Mouse (Mus musculus) liver, adult 2 months (tissue): ENCODE measurements around the gene Srgap3. TPM values are rescaled to one million over a fixed set of nuclear protein-coding genes. Genes with fewer than 3 reads are reported as not detected.

ENCODE experiments used
- DNase-seq: peaks from one replicate; pipeline ENCODE4 v3.0.0-alpha.2; 2011; ENCODE audit warnings: low read depth, low spot score; ENCODE audit errors: extremely low read depth
- H3K27ac ChIP-seq: fragments of 200-500 bp; replicated peaks from 2 replicates; pipeline ENCODE4 v1.5.1; 2012; ENCODE audit warnings: low read depth, mild to moderate bottlenecking, control low read depth, inconsistent platforms, low read length; ENCODE audit not compliant: insufficient read depth
- H3K27me3 ChIP-seq: fragments of 200-500 bp; 2 replicates; pipeline ENCODE4 v1.6.1; 2012; ENCODE audit warnings: mild to moderate bottlenecking, moderate library complexity, low read length, inconsistent platforms; ENCODE audit not compliant: control insufficient read depth, insufficient read depth
- H3K36me3 ChIP-seq: fragments of 200-500 bp; 2 replicates; pipeline ENCODE4 v1.6.1; 2012; ENCODE audit warnings: low read length, inconsistent platforms; ENCODE audit not compliant: control insufficient read depth, insufficient read depth
- H3K4me1 ChIP-seq: fragments of 200-500 bp; 2 replicates; pipeline ENCODE4 v1.6.1; 2011; ENCODE audit warnings: low read length; ENCODE audit not compliant: control insufficient read depth, insufficient read depth
- H3K4me3 ChIP-seq: fragments of 200-500 bp; 2 replicates; pipeline ENCODE4 v1.5.1; 2011; ENCODE audit warnings: low read depth, mild to moderate bottlenecking, control low read depth, low read length, moderate library complexity; ENCODE audit not compliant: insufficient read depth
- H3K79me2 ChIP-seq: fragments of 200-500 bp; 2 replicates; pipeline ENCODE4 v1.6.1; 2012; ENCODE audit warnings: inconsistent platforms, mild to moderate bottlenecking, low read length, moderate library complexity; ENCODE audit not compliant: control insufficient read depth, insufficient read depth
- H3K9ac ChIP-seq: fragments of 200-500 bp; 2 replicates; pipeline ENCODE4 v1.6.1; 2012; ENCODE audit warnings: low read depth, mild to moderate bottlenecking, control low read depth, inconsistent platforms, low read length
- CTCF ChIP-seq: fragments of 200-500 bp; IDR thresholded peaks from 2 replicates; pipeline ENCODE4 v1.5.1; 2011; ENCODE audit warnings: low read depth, low read length, control low read depth
- POLR2A ChIP-seq: fragments of 200-500 bp; IDR thresholded peaks from 2 replicates; pipeline ENCODE4 v1.6.1; 2011; ENCODE audit warnings: low read length, control low read depth; ENCODE audit not compliant: insufficient read depth; ENCODE audit errors: extremely low read depth
- WGBS: fragments of 180-500 bp; shearing (Covaris S2); methylation state at CpG from one replicate; pipeline ENCODE4 v1.1.7; 2018; 5-methylcytosine and 5-hydroxymethylcytosine counted together
- polyA plus RNA-seq: library from polyadenylated mRNA; depleted of rRNA; stranded (reverse); fragments of >200 nt; gene quantifications from 2 replicates; pipeline ENCODE4 v1.2.3, GENCODE M21; 2012
- total RNA-seq: library from RNA; depleted of rRNA; stranded (reverse); fragments of >200 nt; gene quantifications from 2 replicates; pipeline ENCODE4 v1.2.3, GENCODE M21; 2014

Gene Srgap3
- total and polyA plus RNA-seq, 2 experiments = 0.69 to 0.83 TPM

DNA sequence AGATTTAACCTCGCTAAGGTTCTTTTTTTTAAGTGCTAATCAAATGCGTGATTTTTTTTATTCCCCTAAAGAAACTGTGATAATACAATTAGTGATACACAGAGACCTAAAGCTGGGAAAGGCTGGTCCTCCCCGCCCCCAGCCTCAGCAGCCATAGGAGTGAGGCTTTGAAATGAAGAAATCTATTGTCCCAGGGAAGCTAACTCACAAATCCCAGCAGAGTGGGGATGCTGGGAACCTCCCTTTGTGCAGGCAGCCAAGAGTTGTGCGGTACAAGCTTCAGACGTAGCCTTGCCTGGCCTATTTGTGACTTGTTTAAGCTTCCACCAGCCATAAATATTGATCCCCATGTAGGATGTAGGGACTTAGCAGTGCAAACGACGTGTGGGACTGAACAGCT lies 43.8 kb downstream of the Srgap3 start:
- no peak overlapping the region for H3K9ac ChIP-seq
- WGBS = 31% methylated on average over 7 of the region's 7 CpGs

DNA sequence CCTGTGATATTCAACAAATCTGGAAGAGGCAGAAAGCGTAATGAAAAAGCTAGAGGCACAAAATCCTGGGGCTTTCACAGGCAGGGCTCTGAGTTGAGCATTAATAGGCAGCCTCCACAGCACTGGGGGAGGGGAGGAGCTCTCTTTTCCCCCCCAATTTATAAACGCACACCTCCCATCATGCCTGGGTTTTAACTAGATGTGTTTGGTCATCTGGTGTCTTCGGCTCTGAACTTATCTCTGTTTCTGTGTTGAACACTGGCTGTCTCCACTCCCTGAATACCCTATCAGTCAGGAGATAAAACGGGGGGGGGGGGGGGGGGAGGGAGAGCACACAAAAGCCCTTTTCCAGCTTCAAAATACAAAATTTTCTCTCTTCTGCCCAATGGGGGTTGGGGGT lies 44.3 kb downstream of the Srgap3 start:
- 32% methylated on average over 4 of the region's 4 CpGs for WGBS
- Histone ChIP-seq H3K27me3 (no peaks in the 10 kb centered on the region), H3K4me1 (no peaks in the 10 kb centered on the region), H3K27ac (no peak overlapping the region), H3K4me3 (no peak overlapping the region), H3K79me2 (no peaks in the 10 kb centered on the region), H3K9ac (no peak overlapping the region), H3K36me3 (no peaks in the 10 kb centered on the region)
- TF ChIP-seq POLR2A (no peak), CTCF (no peak)
- DNase-seq = no peak

More for the DNA sequence above, 43.8 kb downstream of the Srgap3 start:
- no peaks in the 10 kb centered on the region for H3K27me3 ChIP-seq
- no peak for TF ChIP-seq POLR2A
- no peak for TF ChIP-seq CTCF
- no peaks in the 10 kb centered on the region for H3K36me3 ChIP-seq
- no peaks in the 10 kb centered on the region for H3K4me1 ChIP-seq
- no peak overlapping the region for H3K27ac ChIP-seq
- H3K79me2 ChIP-seq = no peaks in the 10 kb centered on the region
- H3K4me3 ChIP-seq = no peak overlapping the region
- DNase-seq = no peak

DNA sequence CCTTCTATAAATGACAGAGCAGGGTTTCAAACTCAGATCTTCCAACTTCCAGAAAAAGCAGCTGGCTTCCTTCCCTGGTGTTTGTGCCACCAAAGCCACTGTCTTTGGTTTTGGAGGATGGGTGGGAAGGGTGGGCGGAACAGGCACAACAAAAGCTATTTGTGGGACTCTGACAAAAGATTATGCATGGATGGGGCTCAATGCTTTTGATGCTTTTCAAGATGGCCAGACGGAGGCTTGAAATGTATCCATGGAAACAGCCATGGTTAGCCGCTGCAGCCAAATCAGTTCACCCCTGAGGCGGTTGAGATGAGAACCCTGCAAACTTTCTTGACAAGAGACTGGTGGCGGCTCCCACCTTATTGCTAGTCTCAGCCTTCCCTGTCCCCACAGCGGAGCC lies 46.8 kb downstream of the Srgap3 start:
- TF ChIP-seq POLR2A (no peak), CTCF (no peak)
- H3K4me3 ChIP-seq = no peak overlapping the region
- H3K4me1 ChIP-seq = no peaks in the 10 kb centered on the region
- 97% methylated on average over 6 of the region's 6 CpGs for WGBS
- no peaks in the 10 kb centered on the region for H3K27me3 ChIP-seq
- DNase-seq = no peak
- H3K27ac ChIP-seq = no peak overlapping the region
- no peaks in the 10 kb centered on the region for H3K79me2 ChIP-seq
- no peaks in the 10 kb centered on the region for H3K36me3 ChIP-seq
- H3K9ac ChIP-seq = no peak overlapping the region

DNA sequence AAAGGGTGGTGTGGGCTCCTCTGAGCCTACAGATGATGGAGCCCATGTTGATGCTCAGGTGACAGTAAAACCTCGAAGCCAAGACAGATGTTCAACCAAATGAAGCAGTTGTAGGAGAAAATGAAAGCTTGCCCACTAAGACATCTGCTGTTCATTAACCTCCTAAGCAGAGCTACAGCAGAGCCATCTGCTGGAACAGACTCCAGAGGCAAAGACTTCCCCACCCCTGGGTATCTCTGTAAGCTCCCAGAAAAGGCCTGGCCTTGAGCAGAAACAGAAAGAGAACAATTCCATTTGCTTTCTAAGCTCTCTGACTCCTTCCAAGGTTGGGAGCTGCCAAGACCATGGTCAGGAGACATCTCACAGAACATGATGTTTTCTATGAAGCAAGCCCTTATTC lies 47.4 kb downstream of the Srgap3 start:
- Histone ChIP-seq H3K4me1 (no peaks in the 10 kb centered on the region), H3K27ac (no peak overlapping the region), H3K9ac (no peak overlapping the region), H3K4me3 (no peak overlapping the region), H3K36me3 (no peaks in the 10 kb centered on the region), H3K27me3 (no peaks in the 10 kb centered on the region), H3K79me2 (no peaks in the 10 kb centered on the region)
- DNase-seq = no peak
- WGBS = 74% methylated on average over 1 of the region's 1 CpGs
- TF ChIP-seq POLR2A (no peak), CTCF (no peak)

DNA sequence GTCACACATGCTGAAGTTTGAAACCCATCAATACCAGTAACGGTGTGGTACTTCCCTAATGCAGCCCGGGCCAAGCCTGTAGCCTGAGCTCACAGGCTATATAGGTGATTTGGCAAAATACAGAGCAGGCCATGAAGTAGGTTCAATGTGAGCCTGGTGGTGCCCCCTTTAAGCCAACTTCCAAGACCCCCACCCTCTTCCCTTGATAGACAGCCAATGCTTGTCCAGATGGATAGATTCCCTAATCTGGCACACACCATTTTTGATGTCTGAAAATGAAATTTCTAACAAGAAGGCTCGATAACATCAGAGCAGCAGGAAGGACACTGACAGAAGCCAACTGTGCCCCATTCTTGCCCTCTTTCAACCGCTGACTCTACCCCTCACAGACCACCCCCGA lies 47.8 kb downstream of the Srgap3 start:
- TF ChIP-seq POLR2A (no peak), CTCF (no peak)
- Histone ChIP-seq H3K36me3 (no peaks in the 10 kb centered on the region), H3K4me1 (no peaks in the 10 kb centered on the region), H3K79me2 (no peaks in the 10 kb centered on the region), H3K9ac (no peak overlapping the region), H3K4me3 (no peak overlapping the region), H3K27ac (no peak overlapping the region), H3K27me3 (no peaks in the 10 kb centered on the region)
- 80% methylated on average over 5 of the region's 5 CpGs for WGBS
- DNase-seq = no peak

DNA sequence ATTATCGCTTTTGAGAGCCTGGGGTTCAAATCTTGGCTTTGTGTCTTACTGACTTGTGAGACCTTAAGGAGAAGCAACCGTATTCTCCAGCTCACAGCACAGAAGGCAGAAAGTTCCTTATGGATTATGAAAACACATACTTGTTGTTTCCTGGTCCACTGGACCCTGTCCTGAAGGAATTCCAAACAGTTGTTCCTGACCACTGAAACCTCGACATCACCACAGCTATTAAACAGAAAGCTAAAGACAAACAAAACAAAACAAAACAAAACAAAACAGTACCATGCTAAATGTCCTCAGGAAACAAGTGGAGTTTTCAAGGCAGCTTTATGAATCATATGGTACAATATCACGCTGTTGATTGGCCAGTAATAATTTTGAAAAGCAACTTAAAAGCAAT lies 48.6 kb downstream of the Srgap3 start:
- TF ChIP-seq CTCF (no peak), POLR2A (no peak)
- Histone ChIP-seq H3K4me1 (no peaks in the 10 kb centered on the region), H3K27me3 (no peaks in the 10 kb centered on the region), H3K79me2 (no peaks in the 10 kb centered on the region), H3K36me3 (no peaks in the 10 kb centered on the region), H3K9ac (no peak overlapping the region), H3K4me3 (no peak overlapping the region), H3K27ac (no peak overlapping the region)
- 72% methylated on average over 4 of the region's 4 CpGs for whole genome bisulfite sequencing
- DNase-seq = no peak
